Mouse (Mus musculus) forebrain, embryonic 15.5 days (tissue): Measurements from ENCODE around the gene Radil. TPM values are rescaled to one million over a fixed set of nuclear protein-coding genes. Genes with fewer than 3 reads are reported as not detected.
A peak's percentile ranks its signal among the peaks of the same experiment; 100 is the strongest.

Experiments used
- ATAC-seq: fragments of 200-750 bp; cut with Nextera tagmentation; replicated peaks from 2 replicates; pipeline ENCODE4 v1.8.0; 2017; ENCODE audit warnings: mild to moderate bottlenecking, moderate TSS enrichment, moderate library complexity
- H3K27ac ChIP-seq: fragments of 300-500 bp; sonication (generic); replicated peaks from 2 replicates; pipeline ENCODE4 v1.5.1; 2015; ENCODE audit warnings: mild to moderate bottlenecking, inconsistent platforms
- H3K27me3 ChIP-seq: fragments of 300-500 bp; sonication (generic); 2 replicates; pipeline ENCODE4 v1.6.1; 2015; ENCODE audit warnings: inconsistent platforms
- H3K36me3 ChIP-seq: fragments of 300-500 bp; sonication (generic); 2 replicates; pipeline ENCODE4 v1.6.1; 2015; ENCODE audit warnings: mild to moderate bottlenecking, inconsistent platforms
- H3K4me1 ChIP-seq: fragments of 300-500 bp; sonication (generic); 2 replicates; pipeline ENCODE4 v1.6.1; 2015; ENCODE audit warnings: inconsistent platforms
- H3K4me2 ChIP-seq: fragments of 300-500 bp; sonication (generic); replicated peaks from 2 replicates; pipeline ENCODE4 v1.6.1; 2015; ENCODE audit warnings: mild to moderate bottlenecking, inconsistent platforms
- H3K4me3 ChIP-seq: fragments of 300-500 bp; sonication (generic); 2 replicates; pipeline ENCODE4 v1.5.1; 2015; ENCODE audit warnings: mild to moderate bottlenecking, inconsistent platforms
- H3K9ac ChIP-seq: fragments of 300-500 bp; sonication (generic); replicated peaks from 2 replicates; pipeline ENCODE4 v1.6.1; 2015; ENCODE audit warnings: mild to moderate bottlenecking, inconsistent platforms
- H3K9me3 ChIP-seq: fragments of 300-500 bp; sonication (generic); 2 replicates; pipeline ENCODE4 v1.6.1; 2016; ENCODE audit warnings: inconsistent platforms
- WGBS: fragments of 180-500 bp; shearing (Covaris S2); methylation state at CpG from one replicate; pipeline ENCODE4 v1.1.7; 2015; ENCODE audit warnings: mixed read lengths; 5-methylcytosine and 5-hydroxymethylcytosine counted together
- polyA plus RNA-seq: library from polyadenylated mRNA; unstranded; fragments of >200 nt; fragmentation: Nextera tagmentation; extraction: Ambion mirVana; gene quantifications from 2 replicates; pipeline ENCODE4 v1.2.1, GENCODE M21; 2015

The Radil gene
- polyA plus RNA-seq, 1 experiment from 2014 or later, result 11.0 TPM

GRCm38 (mm10) chr5:142529915-142530314, 21.0 kb downstream of the Radil start, which contains the start of gene Papolb:
Papolb (minus strand) TSS chr5:142530076.
- H3K4me2 ChIP-seq, result peak within 1 kb of the TSS; percentile 23
- H3K27me3 ChIP-seq, result peaks cover 8% of the 10 kb centered on the region; the same call in 1 of the 2 replicates
- H3K4me1 ChIP-seq, result no peaks in the 10 kb centered on the region
- no peak within 1 kb of the TSS for H3K9ac ChIP-seq
- no peaks in the 10 kb centered on the region for H3K9me3 ChIP-seq
- H3K4me3 ChIP-seq, result peak within 1 kb of the TSS; percentile 11; the same call in 1 of the 2 replicates
- no peaks in the 10 kb centered on the region for H3K36me3 ChIP-seq
- 40% methylated on average over 41 of the region's 41 CpGs for WGBS
- no peak for ATAC-seq
- H3K27ac ChIP-seq, result no peak within 1 kb of the TSS

- Histone ChIP-seq H3K4me3 (no peak overlapping the region), H3K4me2 (no peak overlapping the region), H3K9me3 (no peaks in the 10 kb centered on the region), H3K27ac (no peak overlapping the region), H3K9ac (no peak overlapping the region), H3K4me1 (no peaks in the 10 kb centered on the region), H3K27me3 (peaks cover under 1% of the 10 kb centered on the region; the same call in 1 of the 2 replicates), H3K36me3 (no peaks in the 10 kb centered on the region)
- WGBS, result 63% methylated on average over 8 of the region's 8 CpGs
- no peak for ATAC-seq
These were observed 26.0 kb downstream of the Radil start for GRCm38 (mm10) chr5:142524711-142525464.

GRCm38 (mm10) chr5:142521195-142521866, 29.6 kb downstream of the Radil start:
- Histone ChIP-seq H3K4me3 (no peak overlapping the region), H3K9me3 (no peaks in the 10 kb centered on the region), H3K4me1 (no peaks in the 10 kb centered on the region), H3K9ac (no peak overlapping the region), H3K27ac (no peak overlapping the region), H3K4me2 (no peak overlapping the region), H3K36me3 (no peaks in the 10 kb centered on the region), H3K27me3 (no peaks in the 10 kb centered on the region)
- whole genome bisulfite sequencing, result 88% methylated on average over 11 of the region's 11 CpGs
- ATAC-seq, result no peak

- H3K4me1 ChIP-seq, result no peaks in the 10 kb centered on the region
- no peak overlapping the region for H3K9ac ChIP-seq
- H3K9me3 ChIP-seq, result no peaks in the 10 kb centered on the region
- no peak overlapping the region for H3K4me3 ChIP-seq
- H3K36me3 ChIP-seq, result no peaks in the 10 kb centered on the region
- no peak for ATAC-seq
- no peak overlapping the region for H3K4me2 ChIP-seq
- H3K27me3 ChIP-seq, result no peaks in the 10 kb centered on the region
- H3K27ac ChIP-seq, result no peak overlapping the region
- WGBS, result 78% methylated on average over 4 of the region's 4 CpGs
These were observed 30.5 kb downstream of the Radil start for GRCm38 (mm10) chr5:142520360-142520759.

- H3K9me3 ChIP-seq, result no peaks in the 10 kb centered on the region
- no peak overlapping the region for H3K27ac ChIP-seq
- no peaks in the 10 kb centered on the region for H3K4me1 ChIP-seq
- no peak overlapping the region for H3K9ac ChIP-seq
- no peak overlapping the region for H3K4me2 ChIP-seq
- no peaks in the 10 kb centered on the region for H3K36me3 ChIP-seq
- H3K4me3 ChIP-seq, result no peak overlapping the region
- no peaks in the 10 kb centered on the region for H3K27me3 ChIP-seq
- WGBS, result 78% methylated on average over 6 of the region's 6 CpGs
- ATAC-seq, result no peak
These were observed 31.9 kb downstream of the Radil start for GRCm38 (mm10) chr5:142518973-142519372.

GRCm38 (mm10) chr5:142512112-142512511, 38.8 kb downstream of the Radil start:
- Histone ChIP-seq H3K9ac (no peak overlapping the region), H3K27me3 (no peaks in the 10 kb centered on the region), H3K4me1 (peaks cover 17% of the 10 kb centered on the region), H3K4me3 (no peak overlapping the region), H3K27ac (no peak overlapping the region), H3K9me3 (no peaks in the 10 kb centered on the region), H3K36me3 (no peaks in the 10 kb centered on the region), H3K4me2 (no peak overlapping the region)
- 80% methylated on average over 4 of the region's 4 CpGs for WGBS
- ATAC-seq, result no peak

GRCm38 (mm10) chr5:142510061-142510414, 40.9 kb downstream of the Radil start:
- Histone ChIP-seq H3K4me1 (peaks cover 17% of the 10 kb centered on the region), H3K4me2 (no peak overlapping the region), H3K9me3 (no peaks in the 10 kb centered on the region), H3K27me3 (no peaks in the 10 kb centered on the region), H3K36me3 (no peaks in the 10 kb centered on the region), H3K27ac (peak overlapping the region; percentile 75), H3K9ac (0 out of 2 replicates have a peak overlapping the region, but pooled peaks have one; percentile 52), H3K4me3 (no peak overlapping the region)
- ATAC-seq, result no peak
- 39% methylated on average over 7 of the region's 7 CpGs for WGBS

- Histone ChIP-seq H3K4me3 (peak overlapping the region; percentile 19), H3K4me2 (peak overlapping the region; percentile 35), H3K36me3 (no peaks in the 10 kb centered on the region), H3K27me3 (no peaks in the 10 kb centered on the region), H3K27ac (peak overlapping the region; percentile 75), H3K4me1 (peaks cover 17% of the 10 kb centered on the region), H3K9ac (peak overlapping the region; percentile 52), H3K9me3 (no peaks in the 10 kb centered on the region)
- WGBS, result 13% methylated on average over 15 of the region's 15 CpGs
- ATAC-seq, result peak; percentile 39; the same call in 1 of the 2 replicates
These were observed 41.5 kb downstream of the Radil start for GRCm38 (mm10) chr5:142509141-142510060.

- no peaks in the 10 kb centered on the region for H3K27me3 ChIP-seq
- H3K9ac ChIP-seq, result no peak overlapping the region
- no peak for ATAC-seq
- H3K4me1 ChIP-seq, result peaks cover 17% of the 10 kb centered on the region
- H3K4me2 ChIP-seq, result no peak overlapping the region
- no peak overlapping the region for H3K27ac ChIP-seq
- H3K9me3 ChIP-seq, result no peaks in the 10 kb centered on the region
- no peak overlapping the region for H3K4me3 ChIP-seq
- H3K36me3 ChIP-seq, result no peaks in the 10 kb centered on the region
- 82% methylated on average over 3 of the region's 3 CpGs for WGBS
These were observed 45.0 kb downstream of the Radil start for GRCm38 (mm10) chr5:142505695-142506423.

GRCm38 (mm10) chr5:142504175-142504574, 46.7 kb downstream of the Radil start:
- Histone ChIP-seq H3K9me3 (no peaks in the 10 kb centered on the region), H3K27me3 (no peaks in the 10 kb centered on the region), H3K4me3 (no peak overlapping the region), H3K36me3 (no peaks in the 10 kb centered on the region), H3K27ac (no peak overlapping the region), H3K4me2 (no peak overlapping the region), H3K4me1 (peaks cover 6% of the 10 kb centered on the region), H3K9ac (no peak overlapping the region)
- no peak for ATAC-seq
- WGBS, result 78% methylated on average over 3 of the region's 3 CpGs

- Histone ChIP-seq H3K27ac (no peak overlapping the region), H3K9ac (no peak overlapping the region), H3K4me3 (no peak overlapping the region), H3K9me3 (no peaks in the 10 kb centered on the region), H3K4me2 (no peak overlapping the region), H3K27me3 (no peaks in the 10 kb centered on the region), H3K4me1 (no peaks in the 10 kb centered on the region), H3K36me3 (no peaks in the 10 kb centered on the region)
- peak; percentile 86 for ATAC-seq
- WGBS, result 4% methylated on average over 3 of the region's 3 CpGs
These were observed 48.5 kb downstream of the Radil start for GRCm38 (mm10) chr5:142502414-142502813.
